Mouse (Mus musculus) MEL (cell line): ENCODE results near the gene Ift57. TPM values are rescaled to one million over a fixed set of nuclear protein-coding genes. Genes with fewer than 3 reads are reported as not detected.

Source experiments
- DNase-seq: peaks from one replicate; pipeline ENCODE4 v3.0.0; 2011; ENCODE audit warnings: low read depth, low spot score
- H3K27ac ChIP-seq: 2 replicates; pipeline ENCODE4 v1.5.1; 2012; ENCODE audit warnings: low read depth, mild to moderate bottlenecking, control low read depth, low read length, moderate library complexity; ENCODE audit not compliant: control insufficient read depth
- H3K27me3 ChIP-seq, 2 experiments: fragments of 150-350 bp in 1 of 2; sonication (generic) in 1 of 2; 2 replicates each; pipeline ENCODE4 v1.6.1; 2012; ENCODE audit warnings: low read length in 2 of 2, mild to moderate bottlenecking in 2 of 2, improper control_type of control experiment in 1 of 2, moderate library complexity in 1 of 2; ENCODE audit not compliant: insufficient read depth in 2 of 2, control insufficient read depth in 1 of 2
- H3K36me3 ChIP-seq, 2 experiments: 2 replicates each; pipeline ENCODE4 v1.6.1; 2012 to 2014; ENCODE audit warnings: low read length in 2 of 2, improper control_type of control experiment in 1 of 2, inconsistent platforms in 1 of 2, mild to moderate bottlenecking in 1 of 2; ENCODE audit not compliant: insufficient read depth in 2 of 2, control insufficient read depth in 1 of 2
- H3K4me1 ChIP-seq, 2 experiments: fragments of 150-350 bp in 1 of 2; sonication (generic) in 1 of 2; 2 replicates each; pipeline ENCODE4 v1.6.1; 2012; ENCODE audit warnings: low read length in 2 of 2, improper control_type of control experiment in 1 of 2, mild to moderate bottlenecking in 1 of 2; ENCODE audit not compliant: insufficient read depth in 2 of 2, control insufficient read depth in 1 of 2
- H3K4me3 ChIP-seq, 2 experiments: fragments of 150-350 bp in 1 of 2; sonication (generic) in 1 of 2; 2 replicates each; pipeline ENCODE4 v1.5.1; 2012; ENCODE audit warnings: low read depth in 2 of 2, low read length in 2 of 2, mild to moderate bottlenecking in 2 of 2, moderate library complexity in 2 of 2, control low read depth in 1 of 2, improper control_type of control experiment in 1 of 2; ENCODE audit not compliant: control insufficient read depth in 1 of 2, insufficient read depth in 1 of 2
- H3K79me2 ChIP-seq: 2 replicates; pipeline ENCODE4 v1.6.1; 2012; ENCODE audit warnings: mild to moderate bottlenecking, low read length, moderate library complexity; ENCODE audit not compliant: control insufficient read depth, poor library complexity, insufficient read depth
- H3K9ac ChIP-seq: 2 replicates; pipeline ENCODE4 v1.6.1; 2012; ENCODE audit warnings: low read depth, mild to moderate bottlenecking, control low read depth, low read length, moderate library complexity; ENCODE audit not compliant: control insufficient read depth, poor library complexity, severe bottlenecking
- H3K9me3 ChIP-seq: fragments of 150-350 bp; sonication (generic); replicated peaks from 2 replicates; pipeline ENCODE4 v1.6.1; 2012; ENCODE audit warnings: mild to moderate bottlenecking, low read length, improper control_type of control experiment, moderate library complexity; ENCODE audit not compliant: insufficient read depth
- CHD2 ChIP-seq: IDR thresholded peaks from 2 replicates; pipeline ENCODE4 v1.6.1; 2011; ENCODE audit warnings: low read length, improper control_type of control experiment
- E2F4 ChIP-seq: IDR thresholded peaks from 2 replicates; pipeline ENCODE4 v1.6.1; 2011; ENCODE audit warnings: low read depth, low read length, improper control_type of control experiment, borderline replicate concordance
- ETS1 ChIP-seq: IDR thresholded peaks from 2 replicates; pipeline ENCODE4 v1.6.1; 2012; ENCODE audit warnings: low read depth, mild to moderate bottlenecking, inconsistent platforms, low read length, improper control_type of control experiment, moderate library complexity
- MAFK ChIP-seq: IDR thresholded peaks from 2 replicates; pipeline ENCODE4 v1.6.1; 2011; ENCODE audit warnings: low read depth, mild to moderate bottlenecking, low read length, improper control_type of control experiment, borderline replicate concordance
- MAZ ChIP-seq: IDR thresholded peaks from 2 replicates; pipeline ENCODE4 v1.6.1; 2012; ENCODE audit warnings: low read depth, mild to moderate bottlenecking, inconsistent platforms, low read length, improper control_type of control experiment
- MEF2A ChIP-seq: IDR thresholded peaks from 2 replicates; pipeline ENCODE4 v1.6.1; 2014; ENCODE audit warnings: low read depth, mild to moderate bottlenecking, inconsistent platforms, low read length, improper control_type of control experiment; ENCODE audit not compliant: poor library complexity, insufficient replicate concordance, severe bottlenecking; ENCODE audit errors: extremely low read depth
- MXI1 ChIP-seq: IDR thresholded peaks from 2 replicates; pipeline ENCODE4 v1.6.1; 2011; ENCODE audit warnings: mild to moderate bottlenecking, low read depth, low read length, improper control_type of control experiment
- MYC ChIP-seq: IDR thresholded peaks from 2 replicates; pipeline ENCODE4 v1.6.1; 2011; ENCODE audit warnings: low read depth, mild to moderate bottlenecking, low read length, improper control_type of control experiment, moderate library complexity
- NELFE ChIP-seq: IDR thresholded peaks from 2 replicates; pipeline ENCODE4 v1.6.1; 2011; ENCODE audit warnings: low read depth, low read length, improper control_type of control experiment
- NRF1 ChIP-seq: IDR thresholded peaks from 2 replicates; pipeline ENCODE4 v1.6.1; 2014; ENCODE audit warnings: low read depth, mild to moderate bottlenecking, inconsistent platforms, low read length, improper control_type of control experiment, moderate library complexity; ENCODE audit not compliant: poor library complexity, insufficient read depth, severe bottlenecking
- POLR2AphosphoS2 ChIP-seq: IDR thresholded peaks from 2 replicates; pipeline ENCODE4 v1.6.1; 2011; ENCODE audit warnings: low read length, improper control_type of control experiment
- RAD21 ChIP-seq: IDR thresholded peaks from 2 replicates; pipeline ENCODE4 v1.6.1; 2011; ENCODE audit warnings: mild to moderate bottlenecking, low read depth, low read length, improper control_type of control experiment
- TBP ChIP-seq: IDR thresholded peaks from 2 replicates; pipeline ENCODE4 v1.8.0; 2011; ENCODE audit warnings: low read depth, low read length, improper control_type of control experiment
- TCF12 ChIP-seq: IDR thresholded peaks from 2 replicates; pipeline ENCODE4 v1.6.1; 2014; ENCODE audit warnings: low read depth, mild to moderate bottlenecking, inconsistent platforms, low read length, improper control_type of control experiment, moderate library complexity
- UBTF ChIP-seq: IDR thresholded peaks from 2 replicates; pipeline ENCODE4 v1.6.1; 2012; ENCODE audit warnings: low read depth, mild to moderate bottlenecking, inconsistent platforms, low read length, improper control_type of control experiment, moderate library complexity, borderline replicate concordance; ENCODE audit not compliant: insufficient read depth
- polyA plus RNA-seq, 2 experiments: library from polyadenylated mRNA; stranded (reverse) in 1 of 2; unstranded in 1 of 2; fragments of >175 nt in 1 of 2; fragments of >200 nt in 1 of 2; gene quantifications; 2 replicates each; pipeline versions ENCODE4 v1.2.1 to v1.2.4; 2012; ENCODE audit warnings: low replicate concordance in 2 of 2, low read depth in 1 of 2; ENCODE audit not compliant: insufficient read length in 2 of 2, insufficient read depth in 1 of 2, missing spikeins in 1 of 2
- total RNA-seq: library from RNA; depleted of rRNA; stranded (reverse); fragments of 300-350 nt; gene quantifications from 2 replicates; pipeline ENCODE4 v1.2.3, GENCODE M21; 2012

The Ift57 gene
- total and polyA plus RNA-seq, 3 experiments = 5.7 to 11.1 TPM; not detected in 1

GRCm38 (mm10) chr16:49710188-49710587 is 11.2 kb downstream of the Ift57 start:
- H3K9ac ChIP-seq = no peak overlapping the region
- H3K4me1 ChIP-seq = peaks cover 10 to 11% of the 10 kb centered on the region in 2 experiments
- H3K36me3 ChIP-seq = peaks cover 0 to 12% of the 10 kb centered on the region in 2 experiments; a peak in 2 of 4 replicates
- H3K27ac ChIP-seq = no peak overlapping the region
- TF ChIP-seq UBTF (no peak), MAZ (no peak), MXI1 (no peak), E2F4 (no peak), MEF2A (no peak), NELFE (no peak), CHD2 (no peak), TCF12 (no peak), POLR2AphosphoS2 (no peak), RAD21 (no peak), MYC (no peak), NRF1 (no peak), TBP (no peak)
- TF ChIP-seq, all 39 proteins: peak for 0
- DNase-seq = no peak
- H3K9me3 ChIP-seq = no peaks in the 10 kb centered on the region
- H3K27me3 ChIP-seq = no peaks in the 10 kb centered on the region
- no peaks in the 10 kb centered on the region for H3K79me2 ChIP-seq
- H3K4me3 ChIP-seq = no peak overlapping the region

GRCm38 (mm10) chr16:49713302-49713701 is 14.3 kb downstream of the Ift57 start:
- no peak for TF ChIP-seq ETS1
- TF ChIP-seq MXI1 = no peak
- no peak for TF ChIP-seq MAFK
- TF ChIP-seq MEF2A = no peak

More at GRCm38 (mm10) chr16:49713302-49713701, 14.3 kb downstream of the Ift57 start:
- Histone ChIP-seq H3K27me3 (no peaks in the 10 kb centered on the region), H3K36me3 (peaks cover 0 to 7% of the 10 kb centered on the region in 2 experiments; a peak in 2 of 4 replicates), H3K79me2 (no peaks in the 10 kb centered on the region), H3K4me3 (no peak overlapping the region), H3K27ac (no peak overlapping the region), H3K9me3 (no peaks in the 10 kb centered on the region), H3K4me1 (peaks cover 4 to 5% of the 10 kb centered on the region in 2 experiments), H3K9ac (no peak overlapping the region)
- DNase-seq = no peak
